Mouse (Mus musculus) embryonic facial prominence, embryonic 14.5 days (tissue): Measurements from ENCODE around the gene Wnk2. TPM values are rescaled to one million over a fixed set of nuclear protein-coding genes. Genes with fewer than 3 reads are reported as not detected.

Source experiments
- polyA plus RNA-seq: library from polyadenylated mRNA; unstranded; fragments of >200 nt; fragmentation: Nextera tagmentation; extraction: Ambion mirVana; gene quantifications from 2 replicates; pipeline ENCODE4 v1.2.1, GENCODE M21; 2014

Gene Wnk2
- polyA plus RNA-seq, 1 experiment from 2014 or later: 3.1 TPM

Other genes starting within 250 kb of the Wnk2 start
- 38.3 and 39.7 TPM in 2 replicates for gene Fam120a, start 180.0 kb downstream of the Wnk2 start, polyA plus RNA-seq
- 62.4 and 65.0 TPM in 2 replicates for gene Ninj1, start 39.5 kb upstream of the Wnk2 start, polyA plus RNA-seq
- 65.1 and 68.7 TPM in 2 replicates for gene Card19, start 68.0 kb upstream of the Wnk2 start, polyA plus RNA-seq
- 1.9 and 2.2 TPM in 2 replicates for gene Susd3, start 100.7 kb upstream of the Wnk2 start, polyA plus RNA-seq
- 0.51 and 0.58 TPM in 2 replicates for gene Fgd3, start 172.3 kb upstream of the Wnk2 start, polyA plus RNA-seq
- 35.9 and 37.1 TPM in 2 replicates for gene Bicd2, start 193.6 kb upstream of the Wnk2 start, polyA plus RNA-seq